Comparison of ENCODE assay signal across 8 mouse cellular contexts in genomic region chr4:88356652-88357051, GRCm38 (mm10).
A peak's percentile ranks its signal among the peaks of the same experiment; 100 is the strongest.
DNase-seq lines count a peak whose midpoint lies in the region; ATAC-seq and TF ChIP-seq lines count a peak whose summit lies in the region.

No protein-coding gene starts in this region.

- TF ChIP-seq EP300 in CH12.LX (IDR thresholded peaks at IDR 0.05; ENCODE audit: low read length): no peak

- WGBS in hindbrain, embryonic 11.5 days: 62% methylated on average over 2 of the region's 2 CpGs
- WGBS in hindbrain, embryonic 13.5 days: 73% methylated on average over 2 of the region's 2 CpGs
- WGBS in forebrain, embryonic 15.5 days: 67% methylated on average over 2 of the region's 2 CpGs

- peak; percentile 24 to 58; a peak in 3 of 4 replicates for TF ChIP-seq CTCF in CH12.LX (conservative IDR thresholded peaks at IDR 0.05 in 1 of 2, IDR thresholded peaks at IDR 0.05 in 1 of 2; ENCODE audit: low read depth in 2 of 2, low read length in 2 of 2)

- no peak overlapping the region for H3K27ac ChIP-seq in hindbrain, embryonic 11.5 days (ENCODE audit: low read depth, low read length)
- H3K27ac ChIP-seq in hindbrain, embryonic 13.5 days: no peak overlapping the region
- H3K27ac ChIP-seq in CH12.LX (ENCODE audit: insufficient read depth, low read depth): no peak overlapping the region
- no peak overlapping the region for H3K27ac ChIP-seq in forebrain, embryonic 15.5 days (replicated peaks)

- no peaks in the 10 kb centered on the region for H3K9me3 ChIP-seq in hindbrain, embryonic 11.5 days (ENCODE audit: control insufficient read depth, low read length)
- H3K9me3 ChIP-seq in hindbrain, embryonic 13.5 days: no peaks in the 10 kb centered on the region
- H3K9me3 ChIP-seq in CH12.LX (replicated peaks; ENCODE audit: low read length): no peaks in the 10 kb centered on the region
- H3K9me3 ChIP-seq in forebrain, embryonic 15.5 days: no peaks in the 10 kb centered on the region

- dilution Hi-C loops in CH12.LX (cut with MboI; ENCODE audit: extremely low pct_ligation_motif_present, extremely low pct_unique_long_range_greater_than_20kb, low sequenced_read_pairs): no loop called here

- H3K9ac ChIP-seq in hindbrain, embryonic 11.5 days (ENCODE audit: low read depth, low read length): no peak overlapping the region
- no peak overlapping the region for H3K9ac ChIP-seq in hindbrain, embryonic 13.5 days
- H3K9ac ChIP-seq in CH12.LX (ENCODE audit: insufficient read depth, low read depth): no peak overlapping the region
- no peak overlapping the region for H3K9ac ChIP-seq in forebrain, embryonic 15.5 days (replicated peaks)

- no peak overlapping the region for H3K4me3 ChIP-seq in hindbrain, embryonic 11.5 days (ENCODE audit: low read depth, low read length)
- H3K4me3 ChIP-seq in hindbrain, embryonic 13.5 days: no peak overlapping the region
- no peak overlapping the region for H3K4me3 ChIP-seq in CH12.LX (replicated peaks in 1 of 3; ENCODE audit: low read depth in 2 of 3, low read length in 2 of 3, poor library complexity in 1 of 3)
- H3K4me3 ChIP-seq in forebrain, embryonic 15.5 days: no peak overlapping the region

- in situ Hi-C loops in CH12.LX (cut with MboI; ENCODE audit: low pct_ligation_motif_present, low pct_unique_long_range_greater_than_20kb, low sequenced_read_pairs): loop anchor here (25.0 kb wide), 1 partner anchor 181 kb away; no protein-coding TSS in a partner anchor

- no peaks in the 10 kb centered on the region for H3K4me1 ChIP-seq in hindbrain, embryonic 11.5 days (replicated peaks; ENCODE audit: control insufficient read depth, insufficient read depth, low read length)
- H3K4me1 ChIP-seq in hindbrain, embryonic 13.5 days (replicated peaks): no peaks in the 10 kb centered on the region; the same call in 1 of the 2 replicates
- peaks cover 6 to 23% of the 10 kb centered on the region in 2 experiments for H3K4me1 ChIP-seq in CH12.LX (ENCODE audit: control insufficient read depth in 1 of 2, insufficient read depth in 2 of 2)
- H3K4me1 ChIP-seq in forebrain, embryonic 15.5 days: no peaks in the 10 kb centered on the region

- peak; percentile 37 for DNase-seq in hindbrain, embryonic 11.5 days (ENCODE audit: low spot score)
- DNase-seq in 3T3-L1 (ENCODE audit: low read depth, low spot score): peak; percentile 42
- DNase-seq in CH12.LX (ENCODE audit: extremely low read depth): peak; percentile 66
- DNase-seq in lung, postnatal 10 days: peak; percentile 48
- no peak for DNase-seq in urinary bladder, adult 18-20 months (ENCODE audit: low spot score in 2 of 2)

- TF ChIP-seq POLR2A in CH12.LX (IDR thresholded peaks at IDR 0.05; ENCODE audit: low read depth, low read length): no peak

- ATAC-seq in hindbrain, embryonic 11.5 days (ENCODE audit: low FRiP score): no peak
- ATAC-seq in hindbrain, embryonic 13.5 days (ENCODE audit: low FRiP score): no peak
- ATAC-seq in erythroblast, adult 5-6 weeks (replicated peaks; ENCODE audit: low FRiP score, poor library complexity, severe bottlenecking): no peak
- ATAC-seq in forebrain, embryonic 15.5 days (replicated peaks): no peak

- no peak overlapping the region for H3K4me2 ChIP-seq in hindbrain, embryonic 11.5 days (replicated peaks; ENCODE audit: low read depth, low read length)
- no peak overlapping the region for H3K4me2 ChIP-seq in hindbrain, embryonic 13.5 days
- no peak overlapping the region for H3K4me2 ChIP-seq in CH12.LX (ENCODE audit: insufficient read depth, low read depth, poor library complexity, severe bottlenecking)
- H3K4me2 ChIP-seq in forebrain, embryonic 15.5 days (replicated peaks): no peak overlapping the region

- no peaks in the 10 kb centered on the region for H3K79me2 ChIP-seq in CH12.LX (replicated peaks; ENCODE audit: control insufficient read depth, extremely low read depth, insufficient read depth, poor library complexity, severe bottlenecking)

- no peaks in the 10 kb centered on the region for H3K36me3 ChIP-seq in hindbrain, embryonic 11.5 days (ENCODE audit: control insufficient read depth, insufficient read depth, low read length)
- H3K36me3 ChIP-seq in hindbrain, embryonic 13.5 days: 0 out of 2 replicates have a peak, but pooled peaks cover 6% of the 10 kb centered on the region
- peaks cover 0 to 18% of the 10 kb centered on the region in 2 experiments for H3K36me3 ChIP-seq in CH12.LX (replicated peaks in 1 of 2; ENCODE audit: control insufficient read depth in 1 of 2, insufficient read depth in 1 of 2, low read length in 1 of 2)
- H3K36me3 ChIP-seq in forebrain, embryonic 15.5 days: peaks cover 4% of the 10 kb centered on the region; the same call in 1 of the 2 replicates

- TF ChIP-seq RAD21 in CH12.LX (IDR thresholded peaks at IDR 0.05; ENCODE audit: low read depth, low read length): peak; percentile 37

- no peaks in the 10 kb centered on the region for H3K27me3 ChIP-seq in hindbrain, embryonic 11.5 days (ENCODE audit: control insufficient read depth, insufficient read depth, low read length)
- H3K27me3 ChIP-seq in hindbrain, embryonic 13.5 days: no peaks in the 10 kb centered on the region
- H3K27me3 ChIP-seq in CH12.LX (replicated peaks): no peaks in the 10 kb centered on the region
- H3K27me3 ChIP-seq in forebrain, embryonic 15.5 days: no peaks in the 10 kb centered on the region

TF ChIP-seq in CH12.LX, 34 proteins besides CTCF, POLR2A, EP300 and RAD21:
- no peak for TF ChIP-seq BHLHE40 (IDR thresholded peaks at IDR 0.05; ENCODE audit: low read depth, low read length)
- TF ChIP-seq SMC3 (IDR thresholded peaks at IDR 0.05; ENCODE audit: low read depth, low read length): peak; percentile 45

Comparison
In these comparisons a context has a peak if more than half of its experiments do, and no peak if none do; other contexts are left out.
1. DNase-seq: peak in hindbrain, embryonic 11.5 days (single experiment), 3T3-L1 (single experiment), CH12.LX (single experiment) and lung, postnatal 10 days (single experiment); none in urinary bladder, adult 18-20 months (0 of 2).